Mouse (Mus musculus): ENCODE measurements at regions not wholly inside any gene's neighbourhood (a gene's known extent, or its start where the extent isn't known, plus 50 kb on each side); places are given as distances from the start of the nearest gene placed in this dataset.

GRCm38 (mm10) chr2:107935336-107935735 is 644.9 kb downstream of the Kcna4 start:
- TF ChIP-seq EP300 (IDR thresholded peaks at IDR 0.05; ENCODE audit: insufficient read depth, low read depth, low read length), result no peak
- no peak for TF ChIP-seq CTCF (IDR thresholded peaks at IDR 0.05)

Data from heart, adult 2 months (tissue).